Mouse (Mus musculus) intestine, embryonic 14.5 days (tissue): ENCODE results near the gene Kdm1b. TPM values are rescaled to one million over a fixed set of nuclear protein-coding genes. Genes with fewer than 3 reads are reported as not detected.
A peak's percentile ranks its signal among the peaks of the same experiment; 100 is the strongest.

Experiments used
- ATAC-seq: fragments of 200-750 bp; cut with Nextera tagmentation; replicated peaks from 2 replicates; pipeline ENCODE4 v1.8.0; 2017; ENCODE audit warnings: low read depth, moderate number of reproducible peaks, moderate TSS enrichment, moderate library complexity; ENCODE audit not compliant: low FRiP score, low TSS enrichment
- DNase-seq: peaks from one replicate; pipeline ENCODE4 v3.0.0-alpha.2; 2018; ENCODE audit warnings: low spot score
- H3K27ac ChIP-seq: fragments of 300-500 bp; sonication (generic); 2 replicates; pipeline ENCODE4 v1.5.1; 2014; ENCODE audit warnings: low read depth, mild to moderate bottlenecking, control low read depth
- H3K27me3 ChIP-seq: fragments of 300-500 bp; sonication (generic); replicated peaks from 2 replicates; pipeline ENCODE4 v1.6.1; 2014; ENCODE audit warnings: low read length, control low read depth; ENCODE audit not compliant: control insufficient read depth, insufficient read depth
- H3K36me3 ChIP-seq: fragments of 300-500 bp; sonication (generic); 2 replicates; pipeline ENCODE4 v1.6.1; 2014; ENCODE audit warnings: low read length, control low read depth; ENCODE audit not compliant: control insufficient read depth, insufficient read depth
- H3K4me1 ChIP-seq: fragments of 300-500 bp; sonication (generic); replicated peaks from 2 replicates; pipeline ENCODE4 v1.6.1; 2014; ENCODE audit warnings: low read length, control low read depth, mixed read lengths; ENCODE audit not compliant: control insufficient read depth, insufficient read depth
- H3K4me2 ChIP-seq: fragments of 300-500 bp; sonication (generic); 2 replicates; pipeline ENCODE4 v1.6.1; 2014; ENCODE audit warnings: low read length
- H3K4me3 ChIP-seq: fragments of 300-500 bp; sonication (generic); 2 replicates; pipeline ENCODE4 v1.5.1; 2014; ENCODE audit warnings: low read depth, low read length, control low read depth, mixed read lengths
- H3K9ac ChIP-seq: fragments of 300-500 bp; sonication (generic); 2 replicates; pipeline ENCODE4 v1.6.1; 2014; ENCODE audit warnings: mild to moderate bottlenecking, low read length
- H3K9me3 ChIP-seq: fragments of 300-500 bp; sonication (generic); 2 replicates; pipeline ENCODE4 v1.6.1; 2016; ENCODE audit warnings: low read length, control low read depth; ENCODE audit not compliant: control insufficient read depth
- WGBS: fragments of 180-500 bp; shearing (Covaris S2); extraction: QIAGEN DNeasy Blood & Tissue Kit; methylation state at CpG from one replicate; pipeline ENCODE4 v1.1.7; 2014; 5-methylcytosine and 5-hydroxymethylcytosine counted together
- polyA plus RNA-seq: library from polyadenylated mRNA; unstranded; fragments of >200 nt; fragmentation: Nextera tagmentation; extraction: Ambion mirVana; gene quantifications from 2 replicates; pipeline ENCODE4 v1.2.1, GENCODE M21; 2014

Gene Kdm1b
- polyA plus RNA-seq, 1 experiment from 2014 or later, result 13.4 TPM

DNA sequence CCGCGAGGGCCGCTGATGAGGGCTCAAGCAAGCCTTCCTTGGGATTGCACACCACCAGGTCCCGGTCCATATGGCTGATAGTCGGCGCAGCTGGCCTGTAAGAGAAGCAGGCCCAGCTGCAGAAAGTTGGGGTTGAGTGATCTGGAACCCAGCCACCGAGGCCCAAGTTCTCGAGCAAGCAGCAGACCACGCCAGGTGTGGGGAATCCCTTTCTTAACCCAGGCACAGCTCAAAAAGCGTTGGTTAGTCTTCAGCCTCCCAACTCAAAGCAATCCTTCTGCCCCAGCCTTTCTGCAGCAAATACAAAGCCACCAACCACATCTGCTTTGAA lies 1.3 kb downstream of the Kdm1b start, which contains the start of gene Tpmt:
Gene Tpmt, minus strand, starts transcription at position 121 of the 331 bp plus-strand sequence.
- H3K4me3 ChIP-seq, result peak within 1 kb of the TSS; percentile 71
- 20% methylated on average over 10 of the region's 10 CpGs for WGBS
- peaks cover 7% of the 10 kb centered on the region for H3K36me3 ChIP-seq
- peak within 1 kb of the TSS; percentile 100 for H3K4me2 ChIP-seq
- no peak for DNase-seq
- H3K4me1 ChIP-seq, result peaks cover 15% of the 10 kb centered on the region
- no peak for ATAC-seq
- peak within 1 kb of the TSS; percentile 67 for H3K9ac ChIP-seq
- H3K27ac ChIP-seq, result no peak within 1 kb of the TSS; the same call in 1 of the 2 replicates
- H3K27me3 ChIP-seq, result no peaks in the 10 kb centered on the region
- no peaks in the 10 kb centered on the region for H3K9me3 ChIP-seq

DNA sequence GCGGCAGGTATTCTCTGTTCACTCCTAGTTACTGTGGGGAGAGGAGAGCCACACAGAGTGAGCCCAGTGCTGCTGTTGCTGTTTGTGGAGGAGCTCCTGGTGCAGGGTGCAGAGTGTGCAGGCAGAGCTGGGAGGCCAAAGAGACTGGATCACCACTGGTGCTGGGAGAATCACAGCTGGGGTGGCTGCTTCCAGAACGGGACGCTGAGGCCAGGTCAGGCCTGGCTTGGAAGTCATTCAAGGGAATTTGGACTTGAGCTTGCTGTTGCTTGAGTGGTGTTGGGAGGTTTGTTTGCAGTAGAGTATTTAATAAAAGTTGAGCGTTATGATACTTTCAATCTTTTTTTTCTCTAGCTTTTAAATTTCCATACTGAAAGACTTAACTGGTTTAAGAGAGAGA lies 4.7 kb downstream of the Kdm1b start:
- Histone ChIP-seq H3K9me3 (no peaks in the 10 kb centered on the region), H3K4me3 (no peak overlapping the region), H3K27me3 (no peaks in the 10 kb centered on the region), H3K27ac (no peak overlapping the region), H3K4me1 (0 out of 2 replicates have a peak, but pooled peaks cover 10% of the 10 kb centered on the region), H3K36me3 (peaks cover 36% of the 10 kb centered on the region), H3K4me2 (no peak overlapping the region), H3K9ac (no peak overlapping the region)
- 89% methylated on average over 4 of the region's 4 CpGs for WGBS
- DNase-seq (no peak), ATAC-seq (no peak)

DNA sequence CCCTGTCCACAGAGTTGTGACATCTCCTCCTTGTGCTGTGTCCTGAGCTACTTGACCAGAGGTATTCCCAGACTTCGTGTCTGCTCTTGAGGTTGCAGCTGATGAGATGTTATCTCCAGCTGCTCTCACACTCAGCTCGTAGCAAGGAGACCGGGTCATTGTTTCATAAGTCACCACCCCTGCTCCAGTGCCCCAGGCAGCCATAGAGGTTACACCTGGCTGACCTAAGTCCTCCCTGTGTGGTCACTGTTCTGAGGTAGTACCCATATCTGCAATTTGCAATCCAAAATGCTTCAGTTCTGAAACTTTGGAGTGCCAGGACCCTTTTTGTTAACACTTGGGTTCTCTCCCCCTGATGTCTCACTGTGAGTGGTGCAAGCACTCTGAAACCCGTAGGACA lies 6.7 kb downstream of the Kdm1b start:
- no peaks in the 10 kb centered on the region for H3K27me3 ChIP-seq
- H3K4me2 ChIP-seq, result no peak overlapping the region
- H3K27ac ChIP-seq, result no peak overlapping the region
- 72% methylated on average over 4 of the region's 4 CpGs for WGBS
- peaks cover 51% of the 10 kb centered on the region for H3K36me3 ChIP-seq
- no peak overlapping the region for H3K4me3 ChIP-seq
- H3K9me3 ChIP-seq, result no peaks in the 10 kb centered on the region
- no peak for DNase-seq
- H3K9ac ChIP-seq, result no peak overlapping the region
- no peaks in the 10 kb centered on the region for H3K4me1 ChIP-seq
- ATAC-seq, result no peak

DNA sequence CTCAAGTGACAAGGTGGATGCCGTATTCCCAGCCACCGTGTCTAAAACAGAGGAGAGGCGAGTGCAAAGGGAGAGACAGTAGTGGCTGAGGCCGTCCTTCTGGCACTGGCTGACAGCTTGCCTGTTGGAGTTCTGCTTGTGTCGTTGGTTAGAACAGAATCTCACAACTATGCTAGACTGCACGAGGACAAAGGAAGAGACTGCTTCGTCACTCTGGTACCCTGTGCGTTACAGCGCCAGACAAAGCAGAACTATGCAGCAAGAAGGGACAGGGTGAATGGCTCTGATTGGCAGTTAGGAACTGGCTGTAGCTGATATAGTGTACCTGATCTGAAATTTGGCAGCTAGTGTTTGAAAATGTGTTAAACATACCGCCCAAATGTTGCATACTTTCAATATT lies 10.7 kb downstream of the Kdm1b start:
- H3K4me1 ChIP-seq, result no peaks in the 10 kb centered on the region
- no peak overlapping the region for H3K27ac ChIP-seq
- 90% methylated on average over 10 of the region's 10 CpGs for WGBS
- H3K9me3 ChIP-seq, result no peaks in the 10 kb centered on the region
- ATAC-seq (no peak), DNase-seq (no peak)
- H3K27me3 ChIP-seq, result no peaks in the 10 kb centered on the region
- H3K9ac ChIP-seq, result no peak overlapping the region
- no peak overlapping the region for H3K4me3 ChIP-seq
- H3K36me3 ChIP-seq, result peaks cover 58% of the 10 kb centered on the region
- H3K4me2 ChIP-seq, result no peak overlapping the region

DNA sequence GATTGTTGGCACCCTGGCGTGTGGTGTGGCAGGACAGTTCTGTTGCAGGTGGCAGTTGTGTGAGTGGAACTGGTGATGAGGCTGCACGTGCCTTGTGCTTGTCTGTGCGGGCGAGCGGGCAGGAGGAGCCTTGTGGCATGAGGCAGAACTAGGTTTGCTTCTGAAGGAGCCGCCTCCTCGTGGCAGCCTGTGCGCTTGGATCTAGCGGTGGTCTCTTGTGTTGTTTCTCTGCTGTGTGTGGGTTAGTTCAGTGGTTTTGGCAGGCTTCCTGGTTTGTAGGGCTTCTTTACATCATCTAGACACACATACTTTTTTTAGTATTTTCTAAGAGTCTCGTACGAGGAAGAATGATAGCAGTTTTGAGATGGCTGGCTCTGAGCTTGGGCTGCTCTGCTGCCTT lies 12.8 kb downstream of the Kdm1b start:
- DNase-seq (no peak), ATAC-seq (no peak)
- no peaks in the 10 kb centered on the region for H3K27me3 ChIP-seq
- 87% methylated on average over 11 of the region's 11 CpGs for WGBS
- H3K4me2 ChIP-seq, result no peak overlapping the region
- no peak overlapping the region for H3K4me3 ChIP-seq
- no peak overlapping the region for H3K9ac ChIP-seq
- no peaks in the 10 kb centered on the region for H3K4me1 ChIP-seq
- no peak overlapping the region for H3K27ac ChIP-seq
- H3K9me3 ChIP-seq, result no peaks in the 10 kb centered on the region
- H3K36me3 ChIP-seq, result peaks cover 59% of the 10 kb centered on the region

DNA sequence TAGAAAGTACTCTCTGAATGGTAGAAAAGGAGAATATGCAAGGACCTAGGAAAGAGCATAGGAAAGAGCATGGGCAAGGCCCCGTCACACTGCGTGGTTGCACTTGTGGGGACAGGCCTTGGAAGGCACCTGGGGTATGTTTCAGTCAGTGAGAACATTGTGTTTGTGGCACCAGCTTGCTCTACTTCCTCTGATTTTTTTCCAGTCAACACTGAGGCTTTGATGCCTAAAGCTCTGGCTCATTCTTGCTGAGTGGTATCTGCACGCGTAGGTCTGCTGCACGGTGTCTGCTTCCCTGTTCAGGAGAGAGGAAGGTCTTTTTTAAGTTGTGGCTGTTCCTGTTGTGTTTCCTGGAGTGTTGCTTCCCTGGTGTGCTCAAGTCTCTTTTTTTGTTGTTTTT lies 13.5 kb downstream of the Kdm1b start:
- no peak overlapping the region for H3K4me2 ChIP-seq
- ATAC-seq (no peak), DNase-seq (no peak)
- H3K27me3 ChIP-seq, result no peaks in the 10 kb centered on the region
- H3K9me3 ChIP-seq, result no peaks in the 10 kb centered on the region
- 89% methylated on average over 5 of the region's 5 CpGs for WGBS
- no peak overlapping the region for H3K4me3 ChIP-seq
- peaks cover 56% of the 10 kb centered on the region for H3K36me3 ChIP-seq
- H3K9ac ChIP-seq, result no peak overlapping the region
- no peaks in the 10 kb centered on the region for H3K4me1 ChIP-seq
- no peak overlapping the region for H3K27ac ChIP-seq

DNA sequence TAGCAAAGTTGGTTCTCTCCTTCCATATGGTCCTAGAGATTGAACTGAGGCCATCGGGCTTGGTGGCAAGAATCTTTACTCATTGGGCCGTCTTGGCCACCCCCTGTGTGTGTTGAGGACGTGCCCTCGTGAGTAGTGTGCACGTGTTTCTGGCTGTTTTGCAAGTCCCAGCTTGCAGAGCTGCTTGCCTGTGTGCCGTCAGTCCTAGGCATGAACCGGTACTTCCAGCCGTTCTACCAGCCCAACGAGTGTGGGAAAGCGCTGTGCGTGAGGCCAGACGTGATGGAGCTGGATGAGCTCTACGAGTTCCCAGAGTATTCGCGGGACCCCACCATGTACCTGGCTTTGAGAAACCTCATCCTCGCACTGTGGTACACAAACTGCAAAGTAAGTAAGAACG lies 19.5 kb downstream of the Kdm1b start:
- DNase-seq, result no peak
- H3K4me1 ChIP-seq, result no peaks in the 10 kb centered on the region
- H3K9me3 ChIP-seq, result no peaks in the 10 kb centered on the region
- no peaks in the 10 kb centered on the region for H3K27me3 ChIP-seq
- no peak for ATAC-seq
- H3K36me3 ChIP-seq, result peaks cover 39% of the 10 kb centered on the region
- WGBS, result 92% methylated on average over 17 of the region's 17 CpGs
- H3K4me2 ChIP-seq, result no peak overlapping the region
- H3K9ac ChIP-seq, result no peak overlapping the region
- no peak overlapping the region for H3K4me3 ChIP-seq
- H3K27ac ChIP-seq, result no peak overlapping the region

DNA sequence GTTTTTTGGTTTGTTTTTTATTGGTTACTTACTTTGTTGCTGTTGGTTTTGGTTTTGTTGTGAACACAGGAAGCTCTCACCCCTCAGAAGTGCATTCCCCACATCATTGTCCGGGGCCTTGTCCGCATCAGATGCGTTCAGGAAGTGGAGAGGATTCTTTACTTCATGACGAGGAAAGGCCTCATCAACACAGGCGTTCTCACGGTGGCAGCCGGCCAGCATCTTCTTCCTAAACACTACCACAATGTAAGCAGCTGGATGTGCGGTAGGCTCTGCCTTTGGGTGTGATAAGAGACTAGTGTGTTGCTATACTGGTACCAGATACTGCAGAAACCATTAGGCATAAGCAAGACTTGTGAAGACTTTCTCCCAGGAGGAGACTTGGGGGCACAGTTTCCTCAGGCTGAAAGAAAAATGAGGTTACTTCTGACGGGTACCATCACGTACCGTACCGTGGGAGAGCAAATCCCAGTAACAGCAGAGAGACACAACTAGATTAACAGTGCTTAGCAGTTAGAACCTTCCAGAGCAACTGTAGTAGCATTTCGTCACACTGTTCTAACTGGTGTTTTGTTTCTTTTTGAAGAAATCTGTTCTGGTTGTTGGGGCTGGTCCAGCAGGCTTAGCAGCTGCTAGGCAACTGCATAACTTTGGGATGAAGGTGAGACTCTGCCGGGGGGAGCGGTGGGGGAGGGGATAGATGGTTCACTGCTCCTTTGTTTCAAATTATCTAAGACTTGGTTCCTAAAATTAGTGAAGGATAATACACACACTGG lies 20.9 kb downstream of the Kdm1b start:
- no peak overlapping the region for H3K27ac ChIP-seq
- ATAC-seq (no peak), DNase-seq (no peak)

DNA sequence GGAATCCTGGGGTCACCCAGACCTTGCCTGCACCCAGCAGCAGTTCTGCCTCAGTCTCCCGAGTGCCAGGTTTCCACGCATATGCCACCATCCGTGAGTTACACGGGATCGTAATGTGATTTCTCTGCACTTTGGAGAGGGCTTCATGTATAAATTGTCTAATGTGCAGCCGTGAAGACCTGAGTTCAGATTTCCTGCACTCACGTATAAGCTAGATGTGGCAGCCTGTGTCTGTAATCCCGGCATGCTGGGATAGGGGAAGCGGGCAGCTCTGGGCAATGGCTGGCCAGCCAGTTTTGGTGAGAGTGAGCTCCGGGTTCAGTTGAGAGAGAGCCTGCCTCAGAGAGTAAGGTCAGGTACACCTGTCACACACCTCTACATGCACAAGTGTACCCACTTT lies 23.2 kb downstream of the Kdm1b start:
- Histone ChIP-seq H3K9me3 (no peaks in the 10 kb centered on the region), H3K27ac (peak overlapping the region; percentile 51; the same call in 1 of the 2 replicates), H3K4me2 (no peak overlapping the region), H3K4me3 (no peak overlapping the region), H3K4me1 (no peaks in the 10 kb centered on the region), H3K27me3 (no peaks in the 10 kb centered on the region), H3K9ac (no peak overlapping the region), H3K36me3 (peaks cover 27% of the 10 kb centered on the region)
- ATAC-seq (no peak), DNase-seq (no peak)
- 91% methylated on average over 10 of the region's 10 CpGs for WGBS

More for the DNA sequence above, 20.9 kb downstream of the Kdm1b start:
- Histone ChIP-seq H3K27me3 (no peaks in the 10 kb centered on the region), H3K4me3 (no peak overlapping the region), H3K4me2 (no peak overlapping the region), H3K36me3 (peaks cover 42% of the 10 kb centered on the region), H3K4me1 (no peaks in the 10 kb centered on the region), H3K9ac (no peak overlapping the region), H3K9me3 (no peaks in the 10 kb centered on the region)
- 74% methylated on average over 15 of the region's 15 CpGs for WGBS
